Mouse (Mus musculus) spleen, adult 18-20 months (tissue): Measurements from ENCODE around the gene Gje1.

Experiments
- DNase-seq, 2 experiments: peaks; one replicate each; pipeline ENCODE4 v3.0.0; 2022; ENCODE audit warnings: mixed read lengths in 2 of 2

Gene Gje1

GRCm38 (mm10) chr10:14718114-14718513 is at the start of gene Gje1:
Gje1 (minus strand) TSS chr10:14718214.
- no peak for DNase-seq

DNA sequence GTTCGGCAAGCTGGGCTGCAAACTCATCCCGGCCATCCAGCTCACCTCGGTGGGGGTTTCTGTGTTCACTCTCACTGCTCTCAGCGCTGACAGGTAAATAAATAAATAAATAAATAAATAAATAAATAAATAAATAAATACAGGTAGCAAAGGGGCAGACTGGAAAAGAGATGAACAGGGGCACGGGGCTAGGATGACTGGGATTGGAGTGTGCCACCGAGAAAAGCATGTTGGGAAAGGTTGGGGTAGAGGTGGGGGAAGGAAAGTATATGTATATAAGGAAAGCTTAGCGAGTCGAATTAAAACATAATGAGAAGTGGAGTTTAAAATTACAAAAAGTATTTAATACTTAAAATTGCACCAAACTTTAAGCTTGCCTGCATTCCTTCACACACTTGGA is 42.6 kb upstream of the Gje1 start:
- no peak for DNase-seq

- DNase-seq, result no peak
Observed at GRCm38 (mm10) chr10:14759665-14760558, 41.9 kb upstream of the Gje1 start.

GRCm38 (mm10) chr10:14734285-14734684 is 16.3 kb upstream of the Gje1 start:
- no peak for DNase-seq

- DNase-seq, result no peak
Observed at GRCm38 (mm10) chr10:14725671-14726070, 7.7 kb upstream of the Gje1 start.

DNA sequence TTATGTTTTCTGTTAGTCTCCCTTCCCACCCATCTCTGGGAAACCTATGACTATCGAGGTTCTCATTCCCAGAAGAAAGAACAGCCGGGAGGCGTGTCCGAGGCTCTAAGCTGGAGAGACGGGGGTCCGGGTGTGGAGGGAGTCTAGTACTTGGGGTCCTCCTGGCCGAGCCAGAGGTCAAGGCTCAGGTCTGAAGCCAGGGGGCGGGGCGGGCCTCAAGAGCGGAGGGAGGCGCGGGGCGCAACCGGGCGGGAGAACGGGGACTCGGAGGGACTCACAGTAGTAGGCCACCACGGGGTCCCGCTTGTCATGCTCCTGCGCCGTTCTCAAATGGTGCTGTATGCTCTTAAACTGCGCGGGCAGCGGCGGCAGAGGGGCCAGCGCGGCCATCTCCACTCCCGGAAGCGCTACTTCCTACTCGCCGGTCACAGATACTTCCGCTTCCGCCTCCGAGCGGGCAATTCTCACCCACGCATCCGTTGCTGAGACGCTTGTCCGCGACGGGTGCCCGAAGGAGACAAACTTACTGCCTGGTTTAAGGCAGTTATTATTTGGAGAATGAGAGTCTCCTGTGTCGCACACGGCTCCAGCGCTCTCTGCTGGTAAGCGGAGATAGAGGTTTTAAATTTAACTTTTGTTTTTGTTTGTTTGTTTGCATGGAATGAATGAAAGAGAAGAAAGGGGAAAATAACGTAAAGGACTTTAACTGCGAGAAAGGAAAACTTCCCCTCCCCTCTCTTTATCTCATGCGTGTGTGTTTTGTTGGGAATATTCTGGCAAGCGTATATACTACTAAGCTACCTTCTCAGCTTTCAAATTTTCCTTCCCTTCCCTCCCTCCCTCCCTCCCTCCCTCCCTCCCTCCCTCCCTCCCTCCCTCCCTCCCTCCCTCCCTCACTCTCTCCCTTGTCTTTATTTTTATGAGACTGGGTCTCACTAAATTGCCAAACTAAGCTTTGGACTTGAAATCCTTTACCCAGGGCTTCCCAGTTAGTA is 12.6 kb downstream of the Gje1 start, which contains the start of the genes Vta1 and Nmbr:
Gene Vta1, minus strand, starts transcription at position 489 of the 995 bp plus-strand sequence.
Gene Nmbr, plus strand, starts transcription at position 520 of the 995 bp plus-strand sequence.
- DNase-seq, result peak; percentile 93 to 97

DNA sequence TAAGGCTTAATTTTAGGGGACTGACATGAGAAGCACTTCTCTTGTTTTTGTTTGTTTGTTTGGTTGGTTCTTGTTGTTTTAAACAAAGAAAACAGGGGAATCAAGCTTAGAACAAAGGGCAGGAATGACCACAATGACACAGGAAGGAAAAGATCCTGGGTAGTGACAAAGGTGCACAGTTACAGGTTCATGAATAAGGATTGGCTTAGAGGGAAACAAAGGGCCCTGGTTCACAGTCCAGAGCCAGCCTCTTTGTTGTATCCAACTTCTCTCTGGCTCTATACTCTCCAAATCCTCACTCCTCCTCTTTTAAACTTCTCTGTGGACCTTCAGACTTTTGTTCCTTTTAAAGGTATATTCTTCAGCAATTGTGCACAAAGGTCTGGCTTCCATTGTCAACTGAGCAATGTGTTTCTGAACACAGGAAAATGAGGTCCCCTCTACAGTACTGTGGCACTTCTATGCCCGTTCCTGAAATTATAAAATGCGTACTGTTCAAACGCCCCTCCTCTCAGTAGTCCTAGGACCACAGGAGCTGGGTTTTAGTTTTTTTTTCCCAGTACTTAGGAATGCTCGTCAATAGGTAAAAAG is 14.1 kb downstream of the Gje1 start:
- DNase-seq, result no peak

DNA sequence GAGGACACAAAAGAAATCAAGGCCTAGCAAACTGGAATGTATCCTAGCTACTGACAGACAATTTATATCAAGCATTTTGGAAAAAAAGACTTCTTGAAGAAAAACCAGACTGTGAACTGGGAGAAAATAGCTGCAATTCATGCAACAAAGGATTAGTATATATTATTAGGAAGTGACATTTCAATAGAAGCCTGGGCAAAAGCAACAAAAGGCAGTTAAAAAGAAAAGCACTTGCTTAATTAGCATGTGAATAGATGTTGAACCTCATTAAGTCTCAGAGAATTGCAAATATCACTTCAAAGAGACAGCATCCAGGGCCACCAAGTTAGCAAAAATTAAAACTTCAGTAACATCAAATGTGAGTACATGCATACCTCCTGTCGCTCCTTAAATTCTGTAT is 14.8 kb downstream of the Gje1 start:
- DNase-seq, result no peak

GRCm38 (mm10) chr10:14690349-14690748 is 27.7 kb downstream of the Gje1 start:
- DNase-seq, result no peak

GRCm38 (mm10) chr10:14688785-14689442 is 29.1 kb downstream of the Gje1 start:
- DNase-seq, result no peak

DNA sequence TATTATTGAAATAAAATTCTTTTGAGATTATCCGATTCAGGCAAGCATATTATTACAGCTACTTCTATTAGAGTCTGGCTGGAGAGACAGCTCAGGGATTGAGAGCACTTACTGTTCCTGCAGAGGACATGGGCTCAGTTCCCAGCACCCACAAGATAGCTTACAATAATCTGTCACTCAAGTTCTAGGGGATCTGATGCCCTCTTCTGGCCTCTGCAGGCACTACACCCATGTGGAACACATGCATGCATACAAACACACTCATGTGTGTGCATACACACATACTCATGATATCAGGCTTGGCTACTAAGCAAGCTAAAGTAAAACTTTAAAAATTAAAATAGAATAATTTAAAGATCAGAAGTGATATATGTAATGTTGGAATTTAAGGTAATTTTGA is 32.4 kb downstream of the Gje1 start:
- no peak for DNase-seq

DNA sequence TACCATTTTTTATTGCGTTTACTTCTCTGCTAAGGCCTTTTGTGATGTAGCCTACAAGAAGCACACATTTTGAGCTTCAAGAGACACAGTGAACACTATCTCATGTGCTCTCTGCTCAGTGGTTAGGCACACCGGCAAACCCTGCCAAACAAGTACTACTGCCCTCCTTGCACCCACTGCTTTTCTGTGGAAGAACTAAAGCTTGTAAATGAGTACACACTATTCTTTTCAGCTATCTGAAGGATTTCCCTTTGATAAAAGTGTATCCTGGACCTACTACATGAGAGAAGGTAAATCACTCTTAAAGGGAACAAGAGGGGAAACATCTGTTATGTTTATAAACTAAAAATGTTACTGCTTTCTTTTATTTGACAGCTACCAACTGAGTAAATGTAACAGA is 51.9 kb downstream of the Gje1 start:
- no peak for DNase-seq
